Mouse (Mus musculus) macrophage (primary cell): ENCODE data around the gene Neurog1. TPM values are rescaled to one million over a fixed set of nuclear protein-coding genes. Genes with fewer than 3 reads are reported as not detected.

Experiments used
- H3K27ac ChIP-seq: fragments of 350-480 bp; formaldehyde crosslinking; 2 replicates; pipeline ENCODE4 v1.9.0; 2021
- H3K36me3 ChIP-seq: fragments of 350-480 bp; formaldehyde crosslinking; 2 replicates; pipeline ENCODE4 v1.9.0; 2021; ENCODE audit errors: inconsistent target
- H3K4me3 ChIP-seq: fragments of 350-480 bp; formaldehyde crosslinking; 2 replicates; pipeline ENCODE4 v1.9.0; 2021; ENCODE audit errors: inconsistent target
- H3K79me2 ChIP-seq: fragments of 350-480 bp; formaldehyde crosslinking; 2 replicates; pipeline ENCODE4 v1.9.0; 2021; ENCODE audit errors: inconsistent target
- WGBS: methylation state at CpG from one replicate; pipeline ENCODE4 v1.1.7; 2026; ENCODE audit warnings: inconsistent platforms; ENCODE audit not compliant: missing documents; 5-methylcytosine and 5-hydroxymethylcytosine counted together
- polyA plus RNA-seq: library from polyadenylated mRNA; stranded (reverse); fragments of 250-400 nt; gene quantifications from 3 replicates; pipeline ENCODE4 v1.2.4, GENCODE M21; 2018; ENCODE audit warnings: inconsistent platforms

Neurog1 gene
- polyA plus RNA-seq, 1 experiment from 2014 or later = not detected

GRCm38 (mm10) chr13:56267396-56267795 is 15.4 kb upstream of the Neurog1 start:
- Histone ChIP-seq H3K36me3 (no peaks in the 10 kb centered on the region), H3K79me2 (no peaks in the 10 kb centered on the region), H3K27ac (no peak overlapping the region), H3K4me3 (no peak overlapping the region)
- WGBS = 87% methylated on average over 4 of the region's 4 CpGs

GRCm38 (mm10) chr13:56266435-56266834 is 14.5 kb upstream of the Neurog1 start:
- WGBS = 37% methylated on average over 7 of the region's 8 CpGs
- Histone ChIP-seq H3K36me3 (no peaks in the 10 kb centered on the region), H3K4me3 (no peak overlapping the region), H3K79me2 (no peaks in the 10 kb centered on the region), H3K27ac (no peak overlapping the region)

- WGBS = 60% methylated on average over 5 of the region's 5 CpGs
- Histone ChIP-seq H3K27ac (no peak overlapping the region), H3K36me3 (no peaks in the 10 kb centered on the region), H3K79me2 (no peaks in the 10 kb centered on the region), H3K4me3 (no peak overlapping the region)
These were observed 13.7 kb upstream of the Neurog1 start for GRCm38 (mm10) chr13:56265661-56266060.

- WGBS = 44% methylated on average over 4 of the region's 4 CpGs
- no peak overlapping the region for H3K4me3 ChIP-seq
- H3K36me3 ChIP-seq = no peaks in the 10 kb centered on the region
- no peak overlapping the region for H3K27ac ChIP-seq
- H3K79me2 ChIP-seq = no peaks in the 10 kb centered on the region
These were observed 10.3 kb upstream of the Neurog1 start for GRCm38 (mm10) chr13:56262269-56262668.

- no peaks in the 10 kb centered on the region for H3K36me3 ChIP-seq
- H3K79me2 ChIP-seq = no peaks in the 10 kb centered on the region
- no peak overlapping the region for H3K4me3 ChIP-seq
- no peak overlapping the region for H3K27ac ChIP-seq
- WGBS = 6% methylated on average over 17 of the region's 17 CpGs
These were observed 8.4 kb upstream of the Neurog1 start for GRCm38 (mm10) chr13:56260344-56260780.

GRCm38 (mm10) chr13:56259926-56260250 is 7.9 kb upstream of the Neurog1 start:
- Histone ChIP-seq H3K79me2 (no peaks in the 10 kb centered on the region), H3K4me3 (no peak overlapping the region), H3K27ac (no peak overlapping the region), H3K36me3 (no peaks in the 10 kb centered on the region)
- 7% methylated on average over 5 of the region's 5 CpGs for WGBS

- Histone ChIP-seq H3K27ac (no peak overlapping the region), H3K79me2 (no peaks in the 10 kb centered on the region), H3K36me3 (no peaks in the 10 kb centered on the region), H3K4me3 (no peak overlapping the region)
- 6% methylated on average over 44 of the region's 55 CpGs for WGBS
These were observed 7.3 kb upstream of the Neurog1 start for GRCm38 (mm10) chr13:56259021-56259925.

- no peak overlapping the region for H3K27ac ChIP-seq
- H3K79me2 ChIP-seq = no peaks in the 10 kb centered on the region
- H3K4me3 ChIP-seq = no peak overlapping the region
- WGBS = 5% methylated on average over 50 of the region's 52 CpGs
- H3K36me3 ChIP-seq = no peaks in the 10 kb centered on the region
These were observed 6.4 kb upstream of the Neurog1 start for GRCm38 (mm10) chr13:56258196-56259020.

GRCm38 (mm10) chr13:56257469-56258153 is 5.6 kb upstream of the Neurog1 start:
- Histone ChIP-seq H3K79me2 (no peaks in the 10 kb centered on the region), H3K27ac (no peak overlapping the region), H3K4me3 (no peak overlapping the region), H3K36me3 (no peaks in the 10 kb centered on the region)
- 15% methylated on average over 11 of the region's 12 CpGs for WGBS

- no peak overlapping the region for H3K27ac ChIP-seq
- whole genome bisulfite sequencing = 26% methylated on average over 14 of the region's 14 CpGs
- H3K36me3 ChIP-seq = no peaks in the 10 kb centered on the region
- H3K79me2 ChIP-seq = no peaks in the 10 kb centered on the region
- no peak overlapping the region for H3K4me3 ChIP-seq
These were observed 4.8 kb upstream of the Neurog1 start for GRCm38 (mm10) chr13:56256716-56257299.

- H3K4me3 ChIP-seq = no peak overlapping the region
- H3K27ac ChIP-seq = no peak overlapping the region
- H3K79me2 ChIP-seq = no peaks in the 10 kb centered on the region
- 18% methylated on average over 3 of the region's 3 CpGs for WGBS
- no peaks in the 10 kb centered on the region for H3K36me3 ChIP-seq
These were observed 1.4 kb upstream of the Neurog1 start for GRCm38 (mm10) chr13:56253379-56253778.

- WGBS = 15% methylated on average over 8 of the region's 8 CpGs
- H3K4me3 ChIP-seq = no peak overlapping the region
These were observed 820 bp upstream of the Neurog1 start for GRCm38 (mm10) chr13:56252783-56253182.

GRCm38 (mm10) chr13:56251176-56251923 is 613 bp downstream of the Neurog1 start:
- Histone ChIP-seq H3K27ac (no peak overlapping the region), H3K79me2 (no peaks in the 10 kb centered on the region), H3K4me3 (no peak overlapping the region), H3K36me3 (no peaks in the 10 kb centered on the region)
- WGBS = 7% methylated on average over 59 of the region's 59 CpGs

More at GRCm38 (mm10) chr13:56252783-56253182, 820 bp upstream of the Neurog1 start:
- H3K36me3 ChIP-seq = no peaks in the 10 kb centered on the region
- no peak overlapping the region for H3K27ac ChIP-seq
- no peaks in the 10 kb centered on the region for H3K79me2 ChIP-seq
